Mouse (Mus musculus) telencephalon, adult 2 months (tissue): ENCODE results near the gene Klhdc7a.

ENCODE experiments used
- DNase-seq: peaks from one replicate; pipeline ENCODE4 v3.0.0-alpha.2; 2011; ENCODE audit warnings: low read depth, low spot score

Klhdc7a gene

DNA sequence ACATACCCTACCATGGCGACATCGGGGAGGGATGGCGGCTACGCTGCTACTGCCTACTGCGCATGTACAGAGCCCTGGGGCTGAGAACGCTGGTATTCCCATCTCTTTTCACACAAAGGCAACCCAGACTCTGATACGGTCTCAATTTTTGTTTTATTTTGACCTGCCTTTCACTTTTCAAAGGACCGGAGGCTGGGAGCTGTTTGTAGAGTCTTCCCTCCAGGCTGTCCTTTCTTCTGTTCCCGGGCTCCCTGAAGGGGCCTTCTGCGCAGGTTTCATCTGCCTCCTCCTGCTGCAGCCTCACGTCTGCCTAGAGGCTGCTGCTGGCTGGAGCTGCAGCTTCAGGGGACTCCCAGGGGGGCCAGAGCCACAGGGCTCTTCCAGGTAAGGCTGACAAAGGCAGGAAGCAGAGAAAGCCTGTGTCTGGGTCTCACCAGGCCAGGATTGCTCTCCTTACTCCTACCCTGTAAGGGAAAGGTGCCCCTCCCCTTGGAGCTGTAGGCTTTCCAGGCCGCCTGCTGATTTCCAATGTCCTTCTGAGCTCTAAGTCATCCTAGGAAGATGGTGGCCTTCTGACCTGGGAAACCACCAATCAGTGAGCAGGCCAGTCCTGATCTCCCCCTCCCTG, 7.6 kb downstream of the Klhdc7a start:
- no peak for DNase-seq

DNA sequence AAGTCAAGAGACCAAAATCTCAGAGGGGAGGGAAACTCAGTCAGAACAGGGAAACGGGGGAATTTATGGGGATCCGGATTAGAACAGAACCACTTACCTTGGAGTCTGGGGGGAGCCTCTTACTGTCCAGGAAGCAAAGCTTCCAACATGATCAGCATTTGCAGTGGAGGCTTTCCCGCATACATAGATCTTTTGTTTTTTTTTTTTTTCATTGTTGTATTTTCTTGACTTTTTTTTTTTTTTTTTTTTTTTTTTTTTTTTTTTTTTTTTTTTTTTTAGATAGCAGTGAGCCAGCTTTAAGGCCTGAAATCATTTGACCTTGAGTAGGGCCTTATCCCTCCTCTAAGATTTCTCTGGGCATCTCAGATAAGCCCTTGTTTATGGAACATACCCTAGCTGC, 8.6 kb downstream of the Klhdc7a start:
- no peak for DNase-seq

DNA sequence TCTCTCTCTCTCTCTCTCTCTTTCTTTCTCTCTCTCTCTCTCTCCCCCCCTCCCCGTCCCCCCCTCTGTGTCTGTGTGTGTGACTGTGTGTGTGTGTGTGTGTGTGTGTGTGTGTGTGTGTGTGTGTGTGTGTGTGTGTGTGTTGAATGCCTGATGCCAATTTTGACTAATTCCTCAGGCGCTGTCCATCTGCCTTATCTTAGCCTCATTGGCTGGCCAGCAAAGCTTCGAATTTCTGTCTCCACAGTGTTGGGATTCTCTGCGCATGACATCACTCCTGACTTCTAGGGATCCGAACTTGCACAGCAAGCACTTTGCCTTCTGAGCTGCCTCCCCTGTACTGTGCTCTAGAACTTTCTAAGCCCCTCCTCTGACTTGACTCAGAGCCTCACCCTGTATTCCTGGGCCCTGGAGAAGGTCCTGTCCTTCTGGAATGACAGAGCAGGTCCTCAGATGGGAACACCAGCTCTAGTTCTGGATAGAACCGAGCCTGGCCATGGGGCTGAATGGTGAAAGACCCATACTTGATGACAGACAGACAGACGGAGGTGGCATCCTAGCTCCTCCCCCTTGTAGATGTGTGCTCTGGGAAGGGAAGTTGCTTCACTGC, 16.8 kb downstream of the Klhdc7a start:
- DNase-seq, result no peak

DNA sequence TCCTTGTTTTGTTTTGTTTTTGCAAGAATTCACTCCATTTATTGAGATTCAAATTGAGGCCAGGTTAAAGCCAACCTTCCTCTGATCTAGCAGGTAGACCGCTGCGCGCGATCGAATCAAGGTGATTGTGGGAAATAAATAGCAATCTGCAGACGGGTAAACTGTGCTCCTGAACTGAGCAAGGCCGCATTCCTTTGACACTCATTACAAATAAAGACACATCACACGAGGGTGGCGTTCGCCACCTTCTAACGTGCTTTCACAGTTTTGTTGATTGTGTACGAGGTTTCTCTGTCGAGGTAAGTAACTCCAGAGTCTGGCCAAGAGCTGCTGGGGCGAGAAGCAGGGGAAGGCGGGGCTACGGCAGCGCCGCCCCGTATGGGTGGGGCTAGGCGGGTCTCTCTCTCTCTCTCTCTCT, 17.4 kb downstream of the Klhdc7a start:
- no peak for DNase-seq

DNA sequence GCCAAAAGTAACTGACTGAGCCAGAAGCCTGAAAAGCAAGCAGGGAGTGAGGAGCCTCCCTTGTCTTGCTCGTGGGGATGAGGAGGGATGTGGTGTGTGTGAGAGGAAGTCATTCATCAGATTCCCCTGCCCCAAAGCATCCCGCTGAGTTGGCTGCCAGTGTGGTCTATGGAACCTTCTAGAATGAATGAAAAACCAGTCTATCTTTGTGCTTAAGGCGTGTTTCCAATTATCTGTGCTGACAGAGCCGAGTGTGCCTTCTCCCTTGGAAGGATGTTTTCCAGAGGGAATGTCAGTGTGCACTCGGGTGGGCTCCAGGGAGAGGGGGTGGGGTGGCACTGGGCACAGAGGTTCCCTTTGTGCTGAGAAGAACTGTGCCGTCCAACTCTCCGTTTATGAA, 19.2 kb downstream of the Klhdc7a start:
- DNase-seq, result no peak

DNA sequence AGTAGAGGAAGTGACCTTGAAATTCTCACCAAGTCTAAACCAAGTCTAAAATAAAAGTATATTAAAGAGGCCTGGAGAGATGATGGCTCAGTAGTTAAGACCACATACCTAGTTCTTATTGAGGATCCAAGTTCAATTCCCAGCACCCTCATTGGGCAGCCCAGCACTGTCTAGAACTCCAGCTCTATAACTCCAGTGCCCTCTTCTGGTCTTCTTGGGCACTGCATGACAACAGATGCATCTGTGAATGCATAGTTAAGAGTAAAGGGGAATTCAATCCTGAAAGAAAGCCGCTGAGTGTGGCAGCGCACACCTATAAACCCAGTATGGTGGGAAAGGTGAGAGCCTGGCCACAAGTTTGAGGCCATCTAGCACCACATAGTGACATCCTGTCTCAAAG, 20.5 kb downstream of the Klhdc7a start:
- DNase-seq, result no peak

DNA sequence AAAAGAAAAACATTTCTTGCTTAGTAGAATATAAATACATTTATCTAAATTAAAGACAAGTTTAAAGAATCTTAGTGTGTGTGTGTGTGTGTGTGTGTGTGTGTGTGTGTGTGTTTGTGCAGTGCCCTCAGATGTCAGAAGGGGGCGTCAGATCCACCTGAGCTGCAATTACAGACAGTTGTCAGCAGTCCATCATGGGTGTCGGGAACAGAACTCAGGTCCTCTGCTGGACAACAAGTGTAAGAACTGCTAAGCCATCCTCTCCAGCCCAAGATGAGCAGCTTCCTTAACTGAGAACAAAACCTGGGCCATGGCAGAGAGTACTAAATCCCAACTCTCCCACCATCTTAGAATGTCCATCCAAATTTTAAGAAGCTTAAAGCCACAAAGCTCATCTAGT, 26.0 kb downstream of the Klhdc7a start:
- DNase-seq, result no peak

DNA sequence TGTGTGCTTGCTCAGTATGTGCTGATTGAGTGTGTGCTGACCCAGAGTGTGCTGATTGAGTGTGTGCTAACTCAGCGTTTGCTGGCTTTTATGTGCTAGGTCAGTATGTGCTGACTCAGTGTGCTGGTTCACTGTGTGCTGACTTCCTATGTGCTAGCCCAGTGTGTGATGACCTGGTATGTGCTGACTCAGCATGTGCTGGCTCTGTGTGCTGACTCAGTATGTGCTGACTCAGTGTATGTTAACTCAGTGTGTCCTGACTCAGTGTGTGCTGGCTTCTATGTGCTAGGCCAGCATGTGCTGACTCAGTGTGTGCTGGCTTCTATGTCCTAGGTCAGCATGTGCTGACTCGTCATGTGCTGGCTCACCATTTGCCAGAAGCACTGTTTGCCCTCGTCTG, 32.3 kb downstream of the Klhdc7a start:
- no peak for DNase-seq

DNA sequence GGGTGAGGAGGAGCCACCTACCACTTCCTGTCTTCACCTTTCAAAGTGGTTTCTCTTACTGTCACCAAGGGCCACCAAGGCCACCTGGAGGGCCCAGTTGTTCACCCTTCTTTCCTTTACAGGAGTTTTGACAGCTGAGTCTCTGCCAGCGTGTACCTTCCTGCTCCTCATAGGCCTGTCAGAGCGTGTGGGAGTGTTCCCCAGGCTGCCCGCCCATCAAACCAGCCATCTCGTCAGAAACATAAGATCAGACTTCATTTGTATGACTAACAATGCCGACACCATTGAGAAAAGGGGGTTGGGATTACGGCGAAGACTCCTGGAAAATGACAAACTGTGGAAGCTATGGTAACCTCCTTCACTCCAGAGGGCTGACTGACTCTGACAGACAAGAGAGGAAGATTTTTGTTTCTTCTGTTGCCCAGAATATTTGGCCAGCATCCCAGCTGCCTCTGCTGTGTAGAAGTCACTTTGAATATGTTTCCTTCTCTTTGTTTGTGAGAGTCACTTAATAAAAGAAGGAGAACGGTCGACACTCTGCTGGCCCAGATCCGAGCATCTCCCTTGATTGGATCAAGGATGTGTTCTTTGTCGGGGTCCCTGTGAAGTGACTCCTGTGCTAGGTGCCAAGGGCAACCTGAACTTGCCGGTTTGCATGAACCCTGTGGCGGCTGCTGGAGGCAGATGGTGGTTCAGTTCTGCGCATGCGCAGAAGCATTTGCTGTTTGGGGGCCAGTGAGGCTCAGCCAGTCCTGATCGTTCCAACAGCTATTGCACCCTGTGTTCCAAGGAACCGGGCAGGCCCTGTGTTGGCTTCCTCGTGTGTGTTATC, 34.6 kb downstream of the Klhdc7a start:
- DNase-seq, result peak; percentile 62

DNA sequence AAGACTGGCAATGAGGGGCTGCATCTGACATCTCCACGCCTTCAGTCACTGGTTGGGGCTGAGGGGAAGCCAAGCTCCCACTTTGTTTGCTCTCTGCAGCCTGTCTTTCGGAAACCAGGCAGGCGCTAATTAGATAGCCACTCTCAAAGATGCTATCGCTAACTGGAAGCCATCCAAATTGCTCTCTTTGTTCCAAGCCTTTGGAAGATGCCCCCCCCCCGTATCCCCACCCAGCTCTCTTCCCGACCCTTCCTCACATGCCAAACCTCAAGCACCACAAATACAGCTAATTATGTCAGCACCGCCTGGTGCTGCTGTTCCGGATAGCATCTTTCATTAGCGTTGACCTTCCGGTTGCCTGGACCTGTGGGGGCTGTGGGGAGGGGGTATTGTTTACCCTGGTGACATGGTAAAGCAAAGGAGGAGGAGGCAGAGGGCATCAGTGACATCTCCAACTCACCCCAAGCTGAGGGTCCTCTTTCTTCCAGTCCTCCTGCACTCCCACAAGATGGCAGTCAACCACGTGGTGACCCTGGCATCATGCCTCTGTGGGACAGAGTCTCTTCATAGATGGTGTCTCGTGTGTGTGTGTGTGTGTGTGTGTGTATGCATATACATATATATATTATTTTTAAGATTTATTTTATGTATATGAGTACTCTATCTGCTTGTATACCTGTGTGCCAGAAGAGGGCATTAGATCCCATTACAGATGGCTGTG, 35.9 kb downstream of the Klhdc7a start:
- no peak for DNase-seq

DNA sequence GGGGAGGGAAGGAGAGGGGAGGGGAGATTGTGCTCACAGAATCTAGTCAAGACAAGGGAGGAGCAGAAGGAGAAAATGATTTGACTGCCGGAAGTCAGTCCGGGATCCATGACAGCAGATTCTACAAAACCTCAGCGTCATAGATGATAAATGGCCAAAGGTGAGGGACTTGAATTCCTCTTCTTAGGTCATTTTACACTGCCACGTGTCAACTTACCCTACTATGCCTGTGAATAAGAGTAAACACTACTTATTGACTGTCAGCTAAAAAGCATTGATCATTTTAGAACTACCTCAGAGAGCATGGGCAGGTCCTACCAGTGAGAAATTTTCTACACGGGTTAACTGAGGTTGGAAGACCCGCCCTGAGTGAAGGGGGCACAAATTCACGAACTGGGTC, 36.9 kb downstream of the Klhdc7a start:
- no peak for DNase-seq

DNA sequence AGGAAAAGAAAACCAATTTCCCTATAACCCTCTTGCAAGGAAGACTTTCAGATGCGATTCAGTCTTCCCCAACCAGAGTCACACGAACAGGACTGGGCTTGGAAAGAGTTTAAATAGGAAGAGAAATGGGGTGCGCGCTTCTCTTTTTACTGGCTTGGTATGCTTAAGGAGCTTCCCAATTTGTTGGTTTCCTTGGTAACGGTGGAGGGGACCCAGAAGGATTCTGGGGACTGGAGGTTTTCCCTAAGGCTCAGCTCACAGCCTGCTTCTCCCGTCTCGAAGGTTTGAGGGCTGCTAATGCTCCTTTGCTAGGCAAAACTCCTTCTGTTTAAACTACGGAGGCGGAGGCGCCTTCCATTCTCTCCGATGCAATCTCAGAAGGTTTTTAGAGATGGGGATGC, 41.7 kb downstream of the Klhdc7a start:
- peak; percentile 89 for DNase-seq

DNA sequence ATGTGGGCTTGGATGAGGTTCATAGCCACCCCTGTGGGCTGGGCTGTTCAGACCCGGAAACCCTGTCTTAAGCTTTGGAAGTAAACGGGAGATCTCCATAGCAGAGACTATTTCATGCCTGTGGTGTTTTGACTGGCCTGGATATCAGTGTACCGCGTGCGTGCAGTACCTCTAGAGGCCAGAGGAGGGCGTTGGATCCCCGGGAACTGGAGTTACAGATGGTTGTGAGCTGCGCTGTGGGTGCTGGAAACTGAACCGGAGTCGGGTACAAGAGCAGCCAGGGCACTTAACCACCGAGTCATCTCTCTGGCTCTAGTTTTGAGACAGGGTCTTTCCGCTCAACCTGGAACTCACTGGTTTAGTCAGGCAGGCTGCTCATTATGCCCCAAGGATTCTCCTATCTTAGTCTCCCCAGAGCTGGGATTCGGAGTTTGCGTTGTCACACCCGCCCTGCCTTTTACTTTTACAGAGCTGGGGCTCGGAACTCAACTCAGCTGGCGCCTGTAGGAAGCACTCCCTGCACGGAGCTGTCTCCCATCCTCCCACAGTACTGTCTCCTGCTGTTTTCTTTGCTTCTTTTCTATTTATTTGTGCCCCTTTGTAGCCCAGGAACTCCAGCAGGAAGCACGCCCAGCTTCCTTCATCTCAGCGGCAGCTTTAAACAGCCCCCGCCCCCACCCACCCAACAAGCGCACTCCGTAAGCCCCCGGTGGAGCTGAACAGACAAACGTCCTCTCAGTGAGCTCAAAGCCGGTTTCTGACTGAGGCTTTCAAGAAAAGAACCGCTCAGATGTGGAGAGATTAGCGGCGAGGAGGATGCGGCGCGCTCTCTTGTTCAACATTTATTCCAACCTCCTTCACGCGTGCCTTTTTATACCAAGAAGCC, 42.3 kb downstream of the Klhdc7a start:
- no peak for DNase-seq

DNA sequence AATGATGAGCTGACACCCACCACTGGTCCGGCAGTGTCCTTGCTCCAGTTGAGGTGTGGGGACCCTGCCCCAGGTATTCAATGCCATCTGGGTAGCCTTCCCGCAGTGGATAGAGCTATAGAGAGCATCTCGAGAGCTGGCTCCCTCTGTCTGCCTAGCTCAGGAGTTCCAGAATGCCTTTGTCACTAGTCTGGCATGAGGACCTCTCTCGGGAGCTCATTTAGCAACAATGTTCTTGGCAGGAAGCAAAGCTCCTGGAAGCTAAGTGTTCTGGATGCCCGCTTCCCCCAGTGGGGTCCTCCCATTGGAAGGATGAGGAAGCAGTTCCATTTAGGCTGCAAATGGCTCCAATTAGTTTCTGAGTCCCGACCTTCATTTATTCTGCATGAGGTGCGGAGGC, 51.1 kb downstream of the Klhdc7a start:
- DNase-seq, result no peak
